Mouse (Mus musculus) hindbrain, embryonic 13.5 days (tissue): ENCODE data around the gene Krt14. TPM values are rescaled to one million over a fixed set of nuclear protein-coding genes. Genes with fewer than 3 reads are reported as not detected.

Source experiments
- ATAC-seq: fragments of 200-750 bp; cut with Nextera tagmentation; 2 replicates; pipeline ENCODE4 v1.8.0; 2017; ENCODE audit warnings: moderate TSS enrichment; ENCODE audit not compliant: low FRiP score
- H3K27ac ChIP-seq: fragments of 300-500 bp; sonication (generic); 2 replicates; pipeline ENCODE4 v1.5.1; 2015; ENCODE audit warnings: inconsistent platforms, mild to moderate bottlenecking, moderate library complexity
- H3K27me3 ChIP-seq: fragments of 300-500 bp; sonication (generic); 2 replicates; pipeline ENCODE4 v1.6.1; 2015; ENCODE audit warnings: mild to moderate bottlenecking, inconsistent platforms
- H3K36me3 ChIP-seq: fragments of 300-500 bp; sonication (generic); 2 replicates; pipeline ENCODE4 v1.6.1; 2015; ENCODE audit warnings: mild to moderate bottlenecking, inconsistent platforms
- H3K4me1 ChIP-seq: fragments of 300-500 bp; sonication (generic); replicated peaks from 2 replicates; pipeline ENCODE4 v1.6.1; 2015; ENCODE audit warnings: inconsistent platforms
- H3K4me2 ChIP-seq: fragments of 300-500 bp; sonication (generic); 2 replicates; pipeline ENCODE4 v1.6.1; 2015; ENCODE audit warnings: inconsistent platforms, mild to moderate bottlenecking, moderate library complexity
- H3K4me3 ChIP-seq: fragments of 300-500 bp; sonication (generic); 2 replicates; pipeline ENCODE4 v1.5.1; 2015; ENCODE audit warnings: mild to moderate bottlenecking, inconsistent platforms
- H3K9ac ChIP-seq: fragments of 300-500 bp; sonication (generic); 2 replicates; pipeline ENCODE4 v1.6.1; 2015; ENCODE audit warnings: mild to moderate bottlenecking, inconsistent platforms
- H3K9me3 ChIP-seq: fragments of 300-500 bp; sonication (generic); 2 replicates; pipeline ENCODE4 v1.6.1; 2016; ENCODE audit warnings: inconsistent platforms
- WGBS: fragments of 180-500 bp; shearing (Covaris S2); methylation state at CpG from one replicate; pipeline ENCODE4 v1.1.7; 2015; 5-methylcytosine and 5-hydroxymethylcytosine counted together
- polyA plus RNA-seq: library from polyadenylated mRNA; unstranded; fragments of >200 nt; fragmentation: Nextera tagmentation; extraction: Ambion mirVana; gene quantifications from 2 replicates; pipeline ENCODE4 v1.2.1, GENCODE M21; 2015

Gene Krt14
- polyA plus RNA-seq, 1 experiment from 2014 or later: 0.39 TPM

- H3K4me2 ChIP-seq: no peak overlapping the region
- H3K27ac ChIP-seq: no peak overlapping the region
- H3K27me3 ChIP-seq: no peaks in the 10 kb centered on the region
- H3K4me3 ChIP-seq: no peak overlapping the region
- H3K36me3 ChIP-seq: no peaks in the 10 kb centered on the region
- H3K4me1 ChIP-seq: no peaks in the 10 kb centered on the region
- no peak overlapping the region for H3K9ac ChIP-seq
- no peak for ATAC-seq
- WGBS: 77% methylated on average over 4 of the region's 4 CpGs
- no peaks in the 10 kb centered on the region for H3K9me3 ChIP-seq
Observed at GRCm38 (mm10) chr11:100198666-100199065, 8.7 kb downstream of the Krt14 start.

GRCm38 (mm10) chr11:100192992-100193391, 14.4 kb downstream of the Krt14 start, which contains the start of gene Krt9:
TSS of gene Krt9 (minus strand) at chr11:100193246.
- no peak within 1 kb of the TSS for H3K9ac ChIP-seq
- H3K36me3 ChIP-seq: no peaks in the 10 kb centered on the region
- 56% methylated on average over 9 of the region's 9 CpGs for WGBS
- no peaks in the 10 kb centered on the region for H3K27me3 ChIP-seq
- H3K9me3 ChIP-seq: no peaks in the 10 kb centered on the region
- H3K27ac ChIP-seq: no peak within 1 kb of the TSS
- no peak for ATAC-seq
- no peak within 1 kb of the TSS for H3K4me2 ChIP-seq
- no peak within 1 kb of the TSS for H3K4me3 ChIP-seq
- 0 out of 2 replicates have a peak, but pooled peaks cover 4% of the 10 kb centered on the region for H3K4me1 ChIP-seq

GRCm38 (mm10) chr11:100191820-100192219, 15.5 kb downstream of the Krt14 start:
- no peak overlapping the region for H3K4me2 ChIP-seq
- no peak overlapping the region for H3K27ac ChIP-seq
- H3K27me3 ChIP-seq: no peaks in the 10 kb centered on the region
- WGBS: 94% methylated on average over 3 of the region's 3 CpGs
- no peak overlapping the region for H3K4me3 ChIP-seq
- ATAC-seq: no peak
- H3K9ac ChIP-seq: no peak overlapping the region
- 0 out of 2 replicates have a peak, but pooled peaks cover 4% of the 10 kb centered on the region for H3K4me1 ChIP-seq
- no peaks in the 10 kb centered on the region for H3K36me3 ChIP-seq
- no peaks in the 10 kb centered on the region for H3K9me3 ChIP-seq

GRCm38 (mm10) chr11:100186736-100187135, 20.6 kb downstream of the Krt14 start:
- ATAC-seq: no peak
- Histone ChIP-seq H3K27ac (no peak overlapping the region), H3K36me3 (no peaks in the 10 kb centered on the region), H3K9ac (no peak overlapping the region), H3K27me3 (no peaks in the 10 kb centered on the region), H3K4me3 (no peak overlapping the region), H3K4me1 (no peaks in the 10 kb centered on the region), H3K4me2 (no peak overlapping the region), H3K9me3 (no peaks in the 10 kb centered on the region)
- 87% methylated on average over 8 of the region's 8 CpGs for WGBS

GRCm38 (mm10) chr11:100181725-100182124, 25.6 kb downstream of the Krt14 start:
- H3K27me3 ChIP-seq: no peaks in the 10 kb centered on the region
- no peaks in the 10 kb centered on the region for H3K9me3 ChIP-seq
- ATAC-seq: no peak
- H3K4me2 ChIP-seq: no peak overlapping the region
- H3K4me1 ChIP-seq: no peaks in the 10 kb centered on the region
- H3K4me3 ChIP-seq: no peak overlapping the region
- H3K36me3 ChIP-seq: no peaks in the 10 kb centered on the region
- 80% methylated on average over 7 of the region's 7 CpGs for whole genome bisulfite sequencing
- no peak overlapping the region for H3K9ac ChIP-seq
- no peak overlapping the region for H3K27ac ChIP-seq

GRCm38 (mm10) chr11:100179260-100179659, 28.1 kb downstream of the Krt14 start:
- no peak overlapping the region for H3K27ac ChIP-seq
- no peaks in the 10 kb centered on the region for H3K9me3 ChIP-seq
- H3K4me2 ChIP-seq: no peak overlapping the region
- H3K27me3 ChIP-seq: no peaks in the 10 kb centered on the region
- WGBS: 84% methylated on average over 3 of the region's 3 CpGs
- no peaks in the 10 kb centered on the region for H3K36me3 ChIP-seq
- H3K4me3 ChIP-seq: no peak overlapping the region
- ATAC-seq: no peak
- H3K4me1 ChIP-seq: no peaks in the 10 kb centered on the region
- no peak overlapping the region for H3K9ac ChIP-seq

- H3K27ac ChIP-seq: no peak overlapping the region
- no peaks in the 10 kb centered on the region for H3K4me1 ChIP-seq
- H3K27me3 ChIP-seq: no peaks in the 10 kb centered on the region
- 77% methylated on average over 5 of the region's 5 CpGs for WGBS
- no peak for ATAC-seq
- no peaks in the 10 kb centered on the region for H3K9me3 ChIP-seq
- H3K4me3 ChIP-seq: no peak overlapping the region
- H3K9ac ChIP-seq: no peak overlapping the region
- H3K4me2 ChIP-seq: no peak overlapping the region
- no peaks in the 10 kb centered on the region for H3K36me3 ChIP-seq
Observed at GRCm38 (mm10) chr11:100178307-100178706, 29.0 kb downstream of the Krt14 start.

- H3K9me3 ChIP-seq: no peaks in the 10 kb centered on the region
- 80% methylated on average over 9 of the region's 9 CpGs for WGBS
- no peak overlapping the region for H3K27ac ChIP-seq
- no peak overlapping the region for H3K4me3 ChIP-seq
- no peak for ATAC-seq
- H3K4me1 ChIP-seq: no peaks in the 10 kb centered on the region
- H3K4me2 ChIP-seq: no peak overlapping the region
- no peaks in the 10 kb centered on the region for H3K36me3 ChIP-seq
- H3K27me3 ChIP-seq: no peaks in the 10 kb centered on the region
- H3K9ac ChIP-seq: no peak overlapping the region
Observed at GRCm38 (mm10) chr11:100176791-100177190, 30.6 kb downstream of the Krt14 start.

GRCm38 (mm10) chr11:100168765-100169762, 38.3 kb downstream of the Krt14 start:
- ATAC-seq: no peak
- H3K27ac ChIP-seq: no peak overlapping the region
- H3K27me3 ChIP-seq: no peaks in the 10 kb centered on the region
- WGBS: 35% methylated on average over 14 of the region's 14 CpGs
- no peak overlapping the region for H3K4me3 ChIP-seq
- no peaks in the 10 kb centered on the region for H3K36me3 ChIP-seq
- peaks cover 6% of the 10 kb centered on the region for H3K4me1 ChIP-seq
- no peak overlapping the region for H3K4me2 ChIP-seq
- no peaks in the 10 kb centered on the region for H3K9me3 ChIP-seq
- no peak overlapping the region for H3K9ac ChIP-seq

GRCm38 (mm10) chr11:100168071-100168470, 39.3 kb downstream of the Krt14 start:
- 79% methylated on average over 8 of the region's 8 CpGs for WGBS
- Histone ChIP-seq H3K4me3 (no peak overlapping the region), H3K4me1 (peaks cover 6% of the 10 kb centered on the region), H3K9me3 (no peaks in the 10 kb centered on the region), H3K36me3 (no peaks in the 10 kb centered on the region), H3K27ac (no peak overlapping the region), H3K4me2 (no peak overlapping the region), H3K9ac (no peak overlapping the region), H3K27me3 (no peaks in the 10 kb centered on the region)
- ATAC-seq: no peak

GRCm38 (mm10) chr11:100164392-100164791, 43.0 kb downstream of the Krt14 start:
- Histone ChIP-seq H3K9ac (no peak overlapping the region), H3K9me3 (no peaks in the 10 kb centered on the region), H3K4me1 (peaks cover 6% of the 10 kb centered on the region), H3K27me3 (no peaks in the 10 kb centered on the region), H3K4me3 (no peak overlapping the region), H3K4me2 (no peak overlapping the region), H3K36me3 (no peaks in the 10 kb centered on the region), H3K27ac (no peak overlapping the region)
- no peak for ATAC-seq
- WGBS: 61% methylated on average over 7 of the region's 7 CpGs

GRCm38 (mm10) chr11:100157908-100158477, 49.4 kb downstream of the Krt14 start:
- WGBS: 72% methylated on average over 6 of the region's 6 CpGs
- H3K27me3 ChIP-seq: no peaks in the 10 kb centered on the region

More at GRCm38 (mm10) chr11:100157908-100158477, 49.4 kb downstream of the Krt14 start:
- Histone ChIP-seq H3K4me1 (no peaks in the 10 kb centered on the region), H3K27ac (no peak overlapping the region), H3K9me3 (no peaks in the 10 kb centered on the region), H3K36me3 (no peaks in the 10 kb centered on the region), H3K4me2 (no peak overlapping the region), H3K9ac (no peak overlapping the region), H3K4me3 (no peak overlapping the region)
- no peak for ATAC-seq
